In the genomic region with DNA sequence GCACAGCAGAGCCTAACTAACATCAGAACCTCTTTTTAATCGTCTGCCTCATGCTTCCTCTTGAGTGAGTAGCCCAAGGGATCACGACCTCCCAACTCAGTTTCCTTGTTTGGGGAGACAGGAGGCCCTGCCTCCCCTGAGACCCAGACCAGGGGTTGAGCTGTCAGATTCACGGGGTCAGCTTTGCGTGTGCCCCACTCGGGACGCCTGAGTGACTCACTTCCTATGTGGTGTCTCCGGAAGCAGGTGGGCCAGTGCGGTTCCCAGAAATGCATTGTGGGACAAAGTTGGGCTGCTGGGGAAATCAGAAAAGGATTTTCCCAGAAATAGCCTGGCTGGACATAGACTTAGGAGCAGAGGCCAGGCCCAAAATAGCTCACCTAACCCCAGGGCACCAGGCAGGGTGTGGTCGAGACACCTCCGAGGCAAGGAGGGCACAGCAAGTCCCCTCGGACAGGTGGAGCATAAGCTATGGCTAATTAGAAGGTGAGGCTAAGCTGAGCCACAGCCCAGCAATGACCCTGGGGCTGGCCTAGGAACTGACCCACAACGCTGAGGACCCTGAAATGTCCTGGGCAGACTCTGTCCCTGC, we compare ENCODE assay signal across 24 mouse cellular contexts.
DNase-seq lines count a peak whose midpoint lies in the region; ATAC-seq and TF ChIP-seq lines count a peak whose summit lies in the region.
"Had no signal": no experiment of that assay in that cellular context is flagged by ENCODE, and none has a peak within 500 bp of the region (broad histone marks: within the 10 kb centered on the region; RNA-seq: fewer than 3 reads in every experiment).

No protein-coding gene starts in this region.

- no peak overlapping the region for H3K27ac ChIP-seq in CH12.LX (ENCODE audit: insufficient read depth, low read depth)
- no peak overlapping the region for H3K27ac ChIP-seq in forebrain, embryonic 15.5 days (replicated peaks)
- H3K27ac ChIP-seq: embryonic facial prominence, embryonic 12.5 days; forebrain, embryonic 13.5 days; hindbrain, embryonic 14.5 days; liver, embryonic 13.5 days; lung, embryonic 15.5 days; midbrain, embryonic 13.5 days; neural tube, embryonic 15.5 days; stomach, embryonic 15.5 days had no signal

- 87% methylated on average over 12 of the region's 12 CpGs for WGBS in forebrain, embryonic 15.5 days

- TF ChIP-seq POLR2A in CH12.LX (IDR thresholded peaks at IDR 0.05; ENCODE audit: low read depth, low read length): no peak

- in situ Hi-C loops in CH12.LX (cut with MboI; ENCODE audit: low pct_ligation_motif_present, low pct_unique_long_range_greater_than_20kb, low sequenced_read_pairs): no loop called here

- no peak for TF ChIP-seq CTCF in CH12.LX (conservative IDR thresholded peaks at IDR 0.05 in 1 of 2, IDR thresholded peaks at IDR 0.05 in 1 of 2; ENCODE audit: low read depth in 2 of 2, low read length in 2 of 2)

- H3K36me3 ChIP-seq in CH12.LX (replicated peaks in 1 of 2; ENCODE audit: control insufficient read depth in 1 of 2, insufficient read depth in 1 of 2, low read length in 1 of 2): no peaks in the 10 kb centered on the region
- H3K36me3 ChIP-seq in forebrain, embryonic 15.5 days: no peaks in the 10 kb centered on the region
- H3K36me3 ChIP-seq: embryonic facial prominence, embryonic 12.5 days; G1E; liver, embryonic 13.5 days; lung, embryonic 15.5 days; midbrain, embryonic 13.5 days; stomach, embryonic 15.5 days had no signal

- no peaks in the 10 kb centered on the region for H3K9me3 ChIP-seq in CH12.LX (replicated peaks; ENCODE audit: low read length)
- no peaks in the 10 kb centered on the region for H3K9me3 ChIP-seq in forebrain, embryonic 15.5 days
- H3K9me3 ChIP-seq: embryonic facial prominence, embryonic 12.5 days; forebrain, embryonic 13.5 days; G1E; liver, embryonic 13.5 days; lung, embryonic 15.5 days; midbrain, embryonic 13.5 days; neural tube, embryonic 15.5 days; stomach, embryonic 15.5 days had no signal

- peak; percentile 52 for ATAC-seq in megakaryocyte, adult 5-6 weeks (ENCODE audit: poor library complexity, severe bottlenecking)
- no peak for ATAC-seq in forebrain, embryonic 15.5 days (replicated peaks)
- ATAC-seq: activated CD4-positive, CD25-positive, alpha-beta regulatory T cell, adult 4 months; forebrain, embryonic 13.5 days; midbrain, embryonic 13.5 days had no signal

- H3K9ac ChIP-seq in CH12.LX (ENCODE audit: insufficient read depth, low read depth): no peak overlapping the region
- H3K9ac ChIP-seq in forebrain, embryonic 15.5 days (replicated peaks): no peak overlapping the region
- H3K9ac ChIP-seq: embryonic facial prominence, embryonic 12.5 days; forebrain, embryonic 13.5 days; hindbrain, embryonic 14.5 days; liver, embryonic 13.5 days; lung, embryonic 15.5 days; midbrain, embryonic 13.5 days; neural tube, embryonic 15.5 days; stomach, embryonic 15.5 days had no signal

- TF ChIP-seq EP300 in CH12.LX (IDR thresholded peaks at IDR 0.05; ENCODE audit: low read length): no peak

- H3K4me2 ChIP-seq in CH12.LX (ENCODE audit: insufficient read depth, low read depth, poor library complexity, severe bottlenecking): no peak overlapping the region
- no peak overlapping the region for H3K4me2 ChIP-seq in forebrain, embryonic 15.5 days (replicated peaks)
- H3K4me2 ChIP-seq: embryonic facial prominence, embryonic 12.5 days; forebrain, embryonic 13.5 days; hindbrain, embryonic 14.5 days; liver, embryonic 13.5 days; lung, embryonic 15.5 days; midbrain, embryonic 13.5 days; neural tube, embryonic 15.5 days; stomach, embryonic 15.5 days had no signal

- TF ChIP-seq RAD21 in CH12.LX (IDR thresholded peaks at IDR 0.05; ENCODE audit: low read depth, low read length): no peak

- no peaks in the 10 kb centered on the region for H3K27me3 ChIP-seq in CH12.LX (replicated peaks)
- H3K27me3 ChIP-seq in forebrain, embryonic 15.5 days: no peaks in the 10 kb centered on the region
- H3K27me3 ChIP-seq: embryonic facial prominence, embryonic 12.5 days; forebrain, embryonic 13.5 days; liver, embryonic 13.5 days; lung, embryonic 15.5 days; midbrain, embryonic 13.5 days; neural tube, embryonic 15.5 days; stomach, embryonic 15.5 days had no signal

- dilution Hi-C loops in CH12.LX (cut with MboI; ENCODE audit: extremely low pct_ligation_motif_present, extremely low pct_unique_long_range_greater_than_20kb, low sequenced_read_pairs): no loop called here

- DNase-seq in heart, adult 8-10 months (ENCODE audit: low spot score): peak; percentile 17
- DNase-seq in heart, adult 11 months: no peak
- DNase-seq in 3134 (ENCODE audit: extremely low read depth, insufficient read length, low spot score) (peak; percentile 60), CH12.LX (ENCODE audit: extremely low read depth) (no peak)
- DNase-seq in urinary bladder, postnatal 10 days (ENCODE audit: low spot score): no peak
- DNase-seq: adrenal gland, postnatal 25 days; cerebellum, adult 18-20 months; kidney, adult 8-10 months; kidney, postnatal 36 days; liver, embryonic 13.5 days; right cerebral cortex, postnatal 25 days; thymus, adult 18-20 months had no signal

- H3K4me3 ChIP-seq in CH12.LX (replicated peaks in 1 of 3; ENCODE audit: low read depth in 2 of 3, low read length in 2 of 3, poor library complexity in 1 of 3): no peak overlapping the region
- no peak overlapping the region for H3K4me3 ChIP-seq in forebrain, embryonic 15.5 days
- H3K4me3 ChIP-seq: embryonic facial prominence, embryonic 12.5 days; erythroblast, embryonic 14.5 days; forebrain, embryonic 13.5 days; liver, embryonic 13.5 days; lung, embryonic 15.5 days; midbrain, embryonic 13.5 days; neural tube, embryonic 15.5 days; stomach, embryonic 15.5 days had no signal

- peaks cover 6 to 13% of the 10 kb centered on the region in 2 experiments; a peak in 3 of 4 replicates for H3K4me1 ChIP-seq in CH12.LX (ENCODE audit: control insufficient read depth in 1 of 2, insufficient read depth in 2 of 2)
- H3K4me1 ChIP-seq in forebrain, embryonic 15.5 days: no peaks in the 10 kb centered on the region
- H3K4me1 ChIP-seq: forebrain, embryonic 13.5 days; liver, embryonic 13.5 days; lung, embryonic 15.5 days; stomach, embryonic 15.5 days had no signal

- H3K79me2 ChIP-seq in CH12.LX (replicated peaks; ENCODE audit: control insufficient read depth, extremely low read depth, insufficient read depth, poor library complexity, severe bottlenecking): no peaks in the 10 kb centered on the region

TF ChIP-seq in CH12.LX, 34 proteins besides CTCF, POLR2A, EP300 and RAD21:
- TF ChIP-seq ETS1 (conservative IDR thresholded peaks at IDR 0.05; ENCODE audit: low read depth, low read length): peak; percentile 41
- TF ChIP-seq UBTF (IDR thresholded peaks at IDR 0.05; ENCODE audit: low read depth, low read length): no peak
TF ChIP-seq in CH12.LX: peak in this region for 1.

Comparison
In these comparisons a context has a peak if more than half of its experiments do, and no peak if none do; other contexts are left out.
1. DNase-seq: peak in heart, adult 8-10 months (single experiment) and 3134 (single experiment); none in heart, adult 11 months (single experiment), CH12.LX (single experiment) and urinary bladder, postnatal 10 days (single experiment).